Mouse (Mus musculus): ENCODE data around the gene Gpr152. TPM values are rescaled to one million over a fixed set of nuclear protein-coding genes. Genes with fewer than 3 reads are reported as not detected.
A peak's percentile ranks its signal among the peaks of the same experiment; 100 is the strongest.

Gene Gpr152
- polyA plus RNA-seq, 1 experiment from 2014 or later: not detected

DNA sequence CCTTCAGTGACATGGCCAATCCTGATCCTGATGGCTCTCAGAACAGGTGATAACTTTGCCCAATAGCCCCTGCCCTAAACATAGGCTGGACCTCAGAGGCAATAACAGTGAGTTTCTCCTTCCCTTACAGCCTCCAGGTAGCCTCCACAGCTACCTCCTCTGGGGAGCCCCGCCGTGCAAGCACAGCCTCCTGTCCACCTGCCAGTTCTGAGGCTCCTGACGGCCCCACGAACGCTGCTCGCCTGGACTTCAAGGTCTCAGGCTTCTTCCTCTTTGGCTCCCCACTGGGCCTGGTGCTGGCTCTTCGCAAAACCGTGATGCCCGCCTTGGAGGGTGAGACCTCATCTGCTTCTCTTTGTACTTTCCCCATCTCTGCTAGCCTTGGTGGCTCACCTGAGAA, 31.1 kb upstream of the Gpr152 start:
- Histone ChIP-seq H3K36me3 (ENCODE audit: control insufficient read depth, insufficient read depth, low read length) (peaks cover 73% of the 10 kb centered on the region), H3K27ac (replicated peaks in 1 of 2; ENCODE audit: control insufficient read depth in 1 of 2, insufficient read depth in 1 of 2, low read depth in 2 of 2, low read length in 2 of 2) (no peak overlapping the region), H3K4me3 (ENCODE audit: control insufficient read depth in 1 of 2, insufficient read depth in 1 of 2, low read depth in 1 of 2, low read length in 2 of 2) (no peak overlapping the region), H3K27me3 (ENCODE audit: control insufficient read depth, insufficient read depth, low read length) (no peaks in the 10 kb centered on the region), H3K4me2 (ENCODE audit: low read length) (no peak overlapping the region), H3K9me3 (ENCODE audit: control insufficient read depth, low read length) (no peaks in the 10 kb centered on the region), H3K9ac (ENCODE audit: low read length) (no peak overlapping the region), H3K4me1 (ENCODE audit: control insufficient read depth in 2 of 2, insufficient read depth in 2 of 2, low read length in 2 of 2) (peaks cover 5 to 7% of the 10 kb centered on the region in 2 experiments; a peak in 3 of 4 replicates)
- WGBS: 82% methylated on average over 9 of the region's 9 CpGs
- no peak for ATAC-seq (ENCODE audit: insufficient number of reproducible peaks, insufficient read depth, low FRiP score, low read depth)

DNA sequence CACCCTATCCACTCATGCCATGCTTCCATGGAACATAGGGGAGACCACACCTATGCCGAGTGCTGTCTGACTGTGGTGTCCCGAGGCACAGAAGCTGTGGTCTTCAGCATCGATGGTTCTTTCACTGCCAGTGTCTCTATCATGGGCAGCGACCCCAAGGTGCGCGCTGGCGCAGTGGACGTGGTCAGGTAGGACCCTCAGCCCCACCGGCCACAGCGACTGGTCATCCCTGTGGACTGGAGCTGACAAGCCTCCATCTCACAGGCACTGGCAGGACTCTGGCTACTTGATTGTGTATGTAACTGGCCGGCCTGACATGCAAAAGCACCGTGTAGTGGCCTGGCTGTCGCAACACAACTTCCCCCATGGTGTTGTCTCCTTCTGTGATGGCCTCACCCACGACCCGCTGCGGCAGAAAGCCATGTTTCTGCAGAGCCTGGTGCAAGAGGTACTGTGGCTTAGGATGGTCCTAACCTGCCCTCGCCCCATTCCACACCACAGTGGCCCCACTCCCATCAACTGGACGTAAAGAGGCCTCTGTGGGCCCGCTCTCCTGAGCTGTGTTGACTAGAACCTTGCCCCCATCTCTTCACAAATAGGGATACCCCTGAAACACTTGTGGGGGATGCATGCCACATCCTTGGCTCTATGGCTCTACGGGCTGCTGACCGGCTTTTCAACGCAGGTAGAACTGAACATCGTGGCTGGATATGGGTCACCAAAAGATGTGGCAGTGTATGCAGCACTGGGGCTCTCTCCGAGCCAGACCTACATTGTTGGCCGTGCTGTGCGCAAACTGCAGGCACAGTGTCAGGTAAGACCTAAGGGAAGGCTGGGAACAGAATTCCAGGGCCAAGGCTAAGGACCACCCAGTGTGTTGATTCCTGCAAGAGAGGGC, 27.3 kb upstream of the Gpr152 start:
- Histone ChIP-seq H3K4me3 (ENCODE audit: control insufficient read depth in 1 of 2, insufficient read depth in 1 of 2, low read depth in 1 of 2, low read length in 2 of 2) (no peak overlapping the region), H3K9ac (ENCODE audit: low read length) (no peak overlapping the region), H3K4me2 (ENCODE audit: low read length) (no peak overlapping the region), H3K9me3 (ENCODE audit: control insufficient read depth, low read length) (no peaks in the 10 kb centered on the region), H3K27me3 (ENCODE audit: control insufficient read depth, insufficient read depth, low read length) (no peaks in the 10 kb centered on the region), H3K36me3 (ENCODE audit: control insufficient read depth, insufficient read depth, low read length) (peaks cover 89% of the 10 kb centered on the region), H3K27ac (replicated peaks in 1 of 2; ENCODE audit: control insufficient read depth in 1 of 2, insufficient read depth in 1 of 2, low read depth in 2 of 2, low read length in 2 of 2) (0 out of 4 replicates have a peak overlapping the region, but pooled peaks of 1 of the 2 experiments have one; percentile 69), H3K4me1 (ENCODE audit: control insufficient read depth in 2 of 2, insufficient read depth in 2 of 2, low read length in 2 of 2) (peaks cover 7 to 16% of the 10 kb centered on the region in 2 experiments; a peak in 3 of 4 replicates)
- 94% methylated on average over 26 of the region's 26 CpGs for WGBS
- no peak for ATAC-seq (ENCODE audit: insufficient number of reproducible peaks, insufficient read depth, low FRiP score, low read depth)

DNA sequence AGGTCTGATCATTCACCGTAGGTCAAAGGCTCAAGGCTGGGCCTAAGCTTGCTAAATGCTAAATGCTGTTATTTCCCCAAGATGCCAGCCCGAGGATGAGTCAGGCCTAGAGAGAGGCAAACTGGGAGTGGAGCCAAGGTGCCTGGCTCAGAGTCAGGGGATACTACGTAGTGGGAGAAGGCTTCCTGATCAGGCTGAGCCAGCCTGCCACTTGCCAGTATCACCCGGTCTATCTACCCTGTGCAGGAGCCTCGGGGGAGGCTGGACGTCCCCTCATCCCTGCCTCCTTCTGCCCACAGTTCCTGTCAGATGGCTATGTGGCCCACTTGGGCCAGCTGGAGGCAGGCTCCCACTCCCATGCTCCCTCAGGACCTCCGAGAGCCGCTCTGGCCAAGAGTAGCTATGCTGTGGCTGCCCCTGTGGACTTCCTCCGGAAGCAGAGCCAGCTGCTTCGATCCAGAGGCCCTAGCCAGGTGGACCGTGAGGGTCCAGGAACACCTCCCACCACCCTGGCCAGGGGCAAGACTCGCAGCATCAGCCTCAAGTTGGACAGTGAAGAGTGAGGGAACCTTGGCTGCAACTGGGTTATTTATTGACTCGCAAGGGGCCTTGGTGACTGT, 26.3 kb upstream of the Gpr152 start:
- Histone ChIP-seq H3K4me2 (ENCODE audit: low read length) (no peak overlapping the region), H3K9ac (ENCODE audit: low read length) (peak overlapping the region; percentile 38; the same call in 1 of the 2 replicates), H3K4me3 (ENCODE audit: control insufficient read depth in 1 of 2, insufficient read depth in 1 of 2, low read depth in 1 of 2, low read length in 2 of 2) (no peak overlapping the region), H3K36me3 (ENCODE audit: control insufficient read depth, insufficient read depth, low read length) (peaks cover 90% of the 10 kb centered on the region), H3K4me1 (ENCODE audit: control insufficient read depth in 2 of 2, insufficient read depth in 2 of 2, low read length in 2 of 2) (peaks cover 7 to 16% of the 10 kb centered on the region in 2 experiments; a peak in 3 of 4 replicates), H3K27me3 (ENCODE audit: control insufficient read depth, insufficient read depth, low read length) (no peaks in the 10 kb centered on the region), H3K9me3 (ENCODE audit: control insufficient read depth, low read length) (no peaks in the 10 kb centered on the region), H3K27ac (replicated peaks in 1 of 2; ENCODE audit: control insufficient read depth in 1 of 2, insufficient read depth in 1 of 2, low read depth in 2 of 2, low read length in 2 of 2) (peak overlapping the region; percentile 23 to 69; a peak in 2 of 4 replicates)
- WGBS: 54% methylated on average over 13 of the region's 13 CpGs
- peak; percentile 33; the same call in 1 of the 2 replicates for ATAC-seq (ENCODE audit: insufficient number of reproducible peaks, insufficient read depth, low FRiP score, low read depth)

DNA sequence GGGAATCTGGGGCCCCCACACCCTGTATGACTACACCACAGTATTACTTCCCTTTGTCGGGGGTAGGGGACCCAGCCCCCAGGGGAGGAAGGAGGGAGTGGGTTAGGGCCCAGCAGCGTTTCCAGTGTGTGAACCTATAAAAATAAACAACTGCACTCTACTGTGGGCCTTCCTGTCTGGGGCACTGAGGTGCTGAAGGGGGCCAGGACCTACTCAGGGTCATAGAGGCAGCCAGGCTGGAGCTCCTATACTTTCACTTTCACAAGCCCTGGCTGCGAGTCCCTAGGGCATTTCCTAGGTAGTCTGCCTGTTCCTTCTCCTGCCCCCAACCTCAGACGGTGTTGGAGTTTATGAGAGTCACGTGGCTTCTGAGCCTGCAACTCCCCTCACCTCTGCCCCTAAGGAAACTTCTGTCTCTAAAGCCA, 25.8 kb upstream of the Gpr152 start:
- no peak for ATAC-seq (ENCODE audit: insufficient number of reproducible peaks, insufficient read depth, low FRiP score, low read depth)
- no peak overlapping the region for H3K4me3 ChIP-seq (ENCODE audit: control insufficient read depth in 1 of 2, insufficient read depth in 1 of 2, low read depth in 1 of 2, low read length in 2 of 2)
- WGBS: 48% methylated on average over 5 of the region's 5 CpGs
- H3K27me3 ChIP-seq (ENCODE audit: control insufficient read depth, insufficient read depth, low read length): no peaks in the 10 kb centered on the region
- H3K36me3 ChIP-seq (ENCODE audit: control insufficient read depth, insufficient read depth, low read length): peaks cover 87% of the 10 kb centered on the region
- H3K27ac ChIP-seq (replicated peaks in 1 of 2; ENCODE audit: control insufficient read depth in 1 of 2, insufficient read depth in 1 of 2, low read depth in 2 of 2, low read length in 2 of 2): peak overlapping the region; percentile 23 to 69; a peak in 2 of 4 replicates
- H3K9ac ChIP-seq (ENCODE audit: low read length): peak overlapping the region; percentile 38; the same call in 1 of the 2 replicates
- no peaks in the 10 kb centered on the region for H3K9me3 ChIP-seq (ENCODE audit: control insufficient read depth, low read length)
- peaks cover 7 to 16% of the 10 kb centered on the region in 2 experiments; a peak in 3 of 4 replicates for H3K4me1 ChIP-seq (ENCODE audit: control insufficient read depth in 2 of 2, insufficient read depth in 2 of 2, low read length in 2 of 2)
- H3K4me2 ChIP-seq (ENCODE audit: low read length): no peak overlapping the region

DNA sequence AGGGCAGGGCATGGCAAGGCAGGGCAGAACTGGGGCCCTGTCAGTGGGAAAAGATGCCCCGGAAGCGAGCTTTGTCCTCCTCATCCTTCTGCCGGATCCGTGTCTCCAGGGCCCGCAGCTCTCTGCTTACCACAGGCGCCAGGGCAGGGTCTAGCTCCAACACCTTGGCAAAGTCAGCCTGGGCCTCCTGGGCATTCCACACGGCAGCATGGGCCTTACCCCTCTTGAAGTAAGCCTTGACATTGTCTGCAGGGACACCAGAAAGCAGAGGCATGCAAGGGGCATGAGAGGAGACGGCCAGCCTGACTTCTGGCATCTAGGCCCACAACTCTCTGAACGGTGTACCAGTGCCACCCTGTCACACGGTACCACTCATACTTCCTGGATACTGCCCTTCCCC, 25.0 kb upstream of the Gpr152 start:
- Histone ChIP-seq H3K9me3 (ENCODE audit: control insufficient read depth, low read length) (no peaks in the 10 kb centered on the region), H3K4me3 (ENCODE audit: control insufficient read depth in 1 of 2, insufficient read depth in 1 of 2, low read depth in 1 of 2, low read length in 2 of 2) (no peak overlapping the region), H3K27ac (replicated peaks in 1 of 2; ENCODE audit: control insufficient read depth in 1 of 2, insufficient read depth in 1 of 2, low read depth in 2 of 2, low read length in 2 of 2) (no peak overlapping the region), H3K36me3 (ENCODE audit: control insufficient read depth, insufficient read depth, low read length) (peaks cover 80% of the 10 kb centered on the region), H3K4me2 (ENCODE audit: low read length) (no peak overlapping the region), H3K9ac (ENCODE audit: low read length) (no peak overlapping the region), H3K27me3 (ENCODE audit: control insufficient read depth, insufficient read depth, low read length) (no peaks in the 10 kb centered on the region), H3K4me1 (ENCODE audit: control insufficient read depth in 2 of 2, insufficient read depth in 2 of 2, low read length in 2 of 2) (peaks cover 7 to 16% of the 10 kb centered on the region in 2 experiments; a peak in 3 of 4 replicates)
- 92% methylated on average over 10 of the region's 10 CpGs for WGBS
- no peak for ATAC-seq (ENCODE audit: insufficient number of reproducible peaks, insufficient read depth, low FRiP score, low read depth)

DNA sequence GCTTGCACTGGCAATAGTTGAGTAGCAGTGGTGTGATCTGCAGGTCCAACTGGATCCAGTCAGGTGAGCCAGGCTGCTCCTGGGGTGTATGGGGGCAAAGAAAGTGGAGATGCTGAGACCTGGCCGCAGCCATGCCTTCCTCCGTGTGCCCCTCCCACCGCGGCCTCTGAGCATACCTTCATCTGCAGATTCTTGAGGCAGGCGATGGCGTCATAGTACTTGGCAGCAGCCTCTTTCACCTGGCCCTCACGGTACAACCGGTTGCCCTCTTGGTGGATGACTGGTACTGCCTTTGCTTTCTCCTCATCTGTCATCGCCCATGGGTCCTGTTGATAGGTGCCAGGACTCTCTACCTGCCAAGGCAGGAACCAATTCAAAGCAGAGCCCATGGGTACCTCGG, 24.4 kb upstream of the Gpr152 start:
- Histone ChIP-seq H3K4me3 (ENCODE audit: control insufficient read depth in 1 of 2, insufficient read depth in 1 of 2, low read depth in 1 of 2, low read length in 2 of 2) (no peak overlapping the region), H3K4me1 (ENCODE audit: control insufficient read depth in 2 of 2, insufficient read depth in 2 of 2, low read length in 2 of 2) (peaks cover 7 to 16% of the 10 kb centered on the region in 2 experiments; a peak in 3 of 4 replicates), H3K27ac (replicated peaks in 1 of 2; ENCODE audit: control insufficient read depth in 1 of 2, insufficient read depth in 1 of 2, low read depth in 2 of 2, low read length in 2 of 2) (no peak overlapping the region), H3K36me3 (ENCODE audit: control insufficient read depth, insufficient read depth, low read length) (peaks cover 82% of the 10 kb centered on the region), H3K9me3 (ENCODE audit: control insufficient read depth, low read length) (no peaks in the 10 kb centered on the region), H3K4me2 (ENCODE audit: low read length) (no peak overlapping the region), H3K27me3 (ENCODE audit: control insufficient read depth, insufficient read depth, low read length) (no peaks in the 10 kb centered on the region), H3K9ac (ENCODE audit: low read length) (no peak overlapping the region)
- WGBS: 91% methylated on average over 10 of the region's 10 CpGs
- no peak for ATAC-seq (ENCODE audit: insufficient number of reproducible peaks, insufficient read depth, low FRiP score, low read depth)

DNA sequence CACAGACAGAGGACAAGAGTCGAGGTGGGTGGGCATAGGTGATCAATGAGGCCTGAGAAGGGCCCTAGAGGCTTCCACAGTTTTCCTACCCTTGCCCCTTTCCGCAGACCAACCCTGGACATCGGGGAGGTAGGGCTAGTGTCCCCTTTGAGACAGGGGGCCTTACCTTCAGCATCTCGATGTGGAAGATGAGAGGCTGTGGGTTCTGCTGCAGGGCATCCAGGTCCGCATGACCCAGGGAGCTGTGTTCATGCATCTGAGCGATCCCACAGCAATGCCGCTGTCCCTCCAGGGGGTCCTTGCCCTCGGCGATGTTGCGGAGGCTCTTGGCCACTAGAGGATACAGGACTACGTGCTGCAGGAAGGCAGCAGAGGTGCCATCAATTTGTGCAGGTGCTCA, 23.8 kb upstream of the Gpr152 start:
- Histone ChIP-seq H3K4me2 (ENCODE audit: low read length) (no peak overlapping the region), H3K4me3 (ENCODE audit: control insufficient read depth in 1 of 2, insufficient read depth in 1 of 2, low read depth in 1 of 2, low read length in 2 of 2) (no peak overlapping the region), H3K9me3 (ENCODE audit: control insufficient read depth, low read length) (no peaks in the 10 kb centered on the region), H3K27me3 (ENCODE audit: control insufficient read depth, insufficient read depth, low read length) (no peaks in the 10 kb centered on the region), H3K9ac (ENCODE audit: low read length) (no peak overlapping the region), H3K36me3 (ENCODE audit: control insufficient read depth, insufficient read depth, low read length) (peaks cover 79% of the 10 kb centered on the region), H3K4me1 (ENCODE audit: control insufficient read depth in 2 of 2, insufficient read depth in 2 of 2, low read length in 2 of 2) (peaks cover 11 to 21% of the 10 kb centered on the region in 2 experiments; a peak in 3 of 4 replicates), H3K27ac (replicated peaks in 1 of 2; ENCODE audit: control insufficient read depth in 1 of 2, insufficient read depth in 1 of 2, low read depth in 2 of 2, low read length in 2 of 2) (no peak overlapping the region)
- 90% methylated on average over 11 of the region's 11 CpGs for WGBS
- no peak for ATAC-seq (ENCODE audit: insufficient number of reproducible peaks, insufficient read depth, low FRiP score, low read depth)

Data from heart, embryonic 14.5 days (tissue).